Mouse (Mus musculus) gastrocnemius, adult 8-10 months (tissue): ENCODE measurements around the gene Chrna10. TPM values are rescaled to one million over a fixed set of nuclear protein-coding genes. Genes with fewer than 3 reads are reported as not detected.

Source experiments
- DNase-seq, 2 experiments: peaks; one replicate each; pipeline ENCODE4 v3.0.0; 2022; ENCODE audit warnings: low spot score in 2 of 2
- total RNA-seq, 4 experiments: library from RNA; stranded (reverse); gene quantifications; 2 replicates each; pipeline ENCODE4 v1.2.4; 2022

Gene Chrna10
- total RNA-seq: not detected

- DNase-seq: no peak
Observed at GRCm38 (mm10) chr7:102116579-102117331, at the start of gene Chrna10. Gene Chrna10, minus strand, starts transcription at chr7:102116828.

- no peak for DNase-seq
Observed at GRCm38 (mm10) chr7:102153691-102154090, 37.1 kb upstream of the Chrna10 start.

- no peak for DNase-seq
Observed at GRCm38 (mm10) chr7:102137898-102138297, 21.3 kb upstream of the Chrna10 start.

- no peak for DNase-seq
Observed at GRCm38 (mm10) chr7:102137464-102137863, 20.8 kb upstream of the Chrna10 start.

- DNase-seq: no peak
Observed at GRCm38 (mm10) chr7:102132395-102132794, 15.8 kb upstream of the Chrna10 start.

- DNase-seq: no peak
Observed at GRCm38 (mm10) chr7:102120326-102120725, 3.7 kb upstream of the Chrna10 start.

- DNase-seq: no peak
Observed at GRCm38 (mm10) chr7:102117382-102117781, 754 bp upstream of the Chrna10 start.

GRCm38 (mm10) chr7:102113151-102113729 is 3.4 kb downstream of the Chrna10 start:
- DNase-seq: no peak

- no peak for DNase-seq
Observed at GRCm38 (mm10) chr7:102109746-102110145, 6.9 kb downstream of the Chrna10 start.

GRCm38 (mm10) chr7:102109171-102109570 is 7.5 kb downstream of the Chrna10 start, which contains the start of gene Art5:
Gene Art5, minus strand, starts transcription at chr7:102109489.
- DNase-seq: no peak

- peak in 1 of 2 experiments; percentile 43 for DNase-seq
Observed at GRCm38 (mm10) chr7:102108206-102108605, 8.4 kb downstream of the Chrna10 start.

- DNase-seq: no peak
Observed at GRCm38 (mm10) chr7:102106700-102107141, 9.9 kb downstream of the Chrna10 start.

GRCm38 (mm10) chr7:102104126-102104525 is 12.5 kb downstream of the Chrna10 start:
- DNase-seq: no peak

- DNase-seq: no peak
Observed at GRCm38 (mm10) chr7:102103555-102103954, 13.1 kb downstream of the Chrna10 start.

- DNase-seq: no peak
Observed at GRCm38 (mm10) chr7:102102696-102103095, 13.9 kb downstream of the Chrna10 start.

GRCm38 (mm10) chr7:102102241-102102640 is 14.4 kb downstream of the Chrna10 start:
- no peak for DNase-seq

- DNase-seq: peak in 1 of 2 experiments; percentile 64
Observed at GRCm38 (mm10) chr7:102101487-102101886, 15.1 kb downstream of the Chrna10 start, which contains the start of gene Art1. Gene Art1, plus strand, starts transcription at chr7:102101743.

GRCm38 (mm10) chr7:102100868-102101267 is 15.8 kb downstream of the Chrna10 start:
- no peak for DNase-seq

- peak in 1 of 2 experiments; percentile 48 for DNase-seq
Observed at GRCm38 (mm10) chr7:102099760-102100661, 16.6 kb downstream of the Chrna10 start.

GRCm38 (mm10) chr7:102087336-102087735 is 29.3 kb downstream of the Chrna10 start:
- DNase-seq: no peak

- DNase-seq: no peak
Observed at GRCm38 (mm10) chr7:102084041-102084696, 32.5 kb downstream of the Chrna10 start.
